Mouse (Mus musculus): ENCODE results near the gene Cygb. TPM values are rescaled to one million over a fixed set of nuclear protein-coding genes. Genes with fewer than 3 reads are reported as not detected.

Cygb gene
- total and polyA plus RNA-seq, 3 experiments = 2.2 to 8.7 TPM; not detected in 1

DNA sequence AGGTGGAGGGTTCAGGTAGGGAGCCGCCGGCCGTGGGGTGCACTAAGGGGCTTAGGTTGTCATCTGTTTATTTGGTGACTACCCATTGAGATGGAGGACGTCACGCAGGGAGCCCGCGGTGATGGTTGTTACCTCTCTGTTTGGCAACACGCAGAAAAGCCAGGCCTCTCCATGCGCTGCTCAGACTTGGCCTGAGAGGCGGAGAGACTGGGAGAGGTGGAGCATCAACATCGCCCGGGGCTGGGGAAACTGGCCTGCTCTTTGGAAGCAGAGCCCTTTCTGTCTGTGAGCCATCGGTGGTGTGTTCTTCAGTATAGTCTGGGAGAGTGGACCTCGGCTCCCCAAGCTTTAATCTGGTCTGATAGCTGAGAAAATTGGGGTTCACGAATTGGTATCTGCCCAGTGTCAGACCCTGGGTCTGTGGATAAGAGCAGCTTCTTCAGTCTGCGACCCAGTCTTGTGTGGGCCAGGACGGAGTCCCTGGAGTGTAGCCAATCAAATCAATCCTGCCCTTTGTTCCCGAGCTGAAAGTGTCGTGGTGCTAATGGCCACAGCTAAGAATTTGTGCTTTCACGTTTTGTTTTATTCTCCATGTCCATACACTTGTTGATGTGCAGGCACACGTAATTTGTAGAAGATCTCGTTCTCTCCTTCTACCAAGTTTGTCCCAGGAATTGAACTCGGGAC, 41.2 kb upstream of the Cygb start:
- H3K27ac ChIP-seq (ENCODE audit: control insufficient read depth, low read depth, low read length) = no peak overlapping the region
- H3K9me3 ChIP-seq (replicated peaks; ENCODE audit: insufficient read depth, low read length) = no peaks in the 10 kb centered on the region
- no peaks in the 10 kb centered on the region for H3K27me3 ChIP-seq (ENCODE audit: control insufficient read depth in 1 of 2, insufficient read depth in 2 of 2, low read length in 2 of 2)
- H3K36me3 ChIP-seq (ENCODE audit: control insufficient read depth in 1 of 2, insufficient read depth in 2 of 2, low read length in 2 of 2) = no peaks in the 10 kb centered on the region
- no peak overlapping the region for H3K4me3 ChIP-seq (ENCODE audit: control insufficient read depth in 1 of 2, insufficient read depth in 1 of 2, low read depth in 2 of 2, low read length in 2 of 2)
- no peaks in the 10 kb centered on the region for H3K4me1 ChIP-seq (ENCODE audit: control insufficient read depth in 1 of 2, insufficient read depth in 2 of 2, low read length in 2 of 2)
- no peak for DNase-seq (ENCODE audit: low read depth, low spot score)
- TF ChIP-seq ELF1 (IDR thresholded peaks at IDR 0.05; ENCODE audit: low read depth, low read length) = no peak
- no peak for TF ChIP-seq SIN3A (IDR thresholded peaks at IDR 0.05; ENCODE audit: low read length)
- TF ChIP-seq EP300 (IDR thresholded peaks at IDR 0.05; ENCODE audit: low read depth in 1 of 2, low read length in 2 of 2) = no peak
- no peak for TF ChIP-seq MYC (IDR thresholded peaks at IDR 0.05; ENCODE audit: low read depth, low read length)
- no peak for TF ChIP-seq E2F4 (IDR thresholded peaks at IDR 0.05; ENCODE audit: borderline replicate concordance, low read depth, low read length)
- TF ChIP-seq TAL1 (IDR thresholded peaks at IDR 0.05; ENCODE audit: low read length) = no peak
- no peak for TF ChIP-seq CTCF (IDR thresholded peaks at IDR 0.05 in 2 of 3, conservative IDR thresholded peaks at IDR 0.05 in 1 of 3; ENCODE audit: control insufficient read depth in 1 of 3, insufficient read depth in 1 of 3, low read depth in 2 of 3, low read length in 3 of 3, poor library complexity in 1 of 3, severe bottlenecking in 1 of 3)
- no peak for TF ChIP-seq TCF12 (IDR thresholded peaks at IDR 0.05; ENCODE audit: low read depth, low read length)
- TF ChIP-seq GATA1 (IDR thresholded peaks at IDR 0.05; ENCODE audit: low read depth, low read length) = no peak
- no peak for TF ChIP-seq USF1 (IDR thresholded peaks at IDR 0.05; ENCODE audit: low read depth, low read length)
- TF ChIP-seq POLR2AphosphoS5 (IDR thresholded peaks at IDR 0.05; ENCODE audit: borderline replicate concordance, low read depth, low read length) = no peak
- no peak for TF ChIP-seq KAT2A (conservative IDR thresholded peaks at IDR 0.05; ENCODE audit: low read depth, low read length)
- TF ChIP-seq MXI1 (IDR thresholded peaks at IDR 0.05; ENCODE audit: low read depth, low read length) = no peak
- TF ChIP-seq POLR2AphosphoS2 (IDR thresholded peaks at IDR 0.05; ENCODE audit: low read length) = no peak
- no peak for TF ChIP-seq RAD21 (IDR thresholded peaks at IDR 0.05; ENCODE audit: low read depth, low read length)
- TF ChIP-seq BHLHE40 (IDR thresholded peaks at IDR 0.05; ENCODE audit: borderline replicate concordance, low read depth, low read length) = no peak
- TF ChIP-seq HCFC1 (IDR thresholded peaks at IDR 0.05; ENCODE audit: low read depth, low read length) = no peak
- TF ChIP-seq MAFK (IDR thresholded peaks at IDR 0.05; ENCODE audit: borderline replicate concordance, low read depth, low read length) = no peak
- no peaks in the 10 kb centered on the region for H3K79me2 ChIP-seq (ENCODE audit: control insufficient read depth, insufficient read depth, low read length, poor library complexity)
- H3K9ac ChIP-seq (ENCODE audit: control insufficient read depth, low read depth, low read length, poor library complexity, severe bottlenecking) = no peak overlapping the region

DNA sequence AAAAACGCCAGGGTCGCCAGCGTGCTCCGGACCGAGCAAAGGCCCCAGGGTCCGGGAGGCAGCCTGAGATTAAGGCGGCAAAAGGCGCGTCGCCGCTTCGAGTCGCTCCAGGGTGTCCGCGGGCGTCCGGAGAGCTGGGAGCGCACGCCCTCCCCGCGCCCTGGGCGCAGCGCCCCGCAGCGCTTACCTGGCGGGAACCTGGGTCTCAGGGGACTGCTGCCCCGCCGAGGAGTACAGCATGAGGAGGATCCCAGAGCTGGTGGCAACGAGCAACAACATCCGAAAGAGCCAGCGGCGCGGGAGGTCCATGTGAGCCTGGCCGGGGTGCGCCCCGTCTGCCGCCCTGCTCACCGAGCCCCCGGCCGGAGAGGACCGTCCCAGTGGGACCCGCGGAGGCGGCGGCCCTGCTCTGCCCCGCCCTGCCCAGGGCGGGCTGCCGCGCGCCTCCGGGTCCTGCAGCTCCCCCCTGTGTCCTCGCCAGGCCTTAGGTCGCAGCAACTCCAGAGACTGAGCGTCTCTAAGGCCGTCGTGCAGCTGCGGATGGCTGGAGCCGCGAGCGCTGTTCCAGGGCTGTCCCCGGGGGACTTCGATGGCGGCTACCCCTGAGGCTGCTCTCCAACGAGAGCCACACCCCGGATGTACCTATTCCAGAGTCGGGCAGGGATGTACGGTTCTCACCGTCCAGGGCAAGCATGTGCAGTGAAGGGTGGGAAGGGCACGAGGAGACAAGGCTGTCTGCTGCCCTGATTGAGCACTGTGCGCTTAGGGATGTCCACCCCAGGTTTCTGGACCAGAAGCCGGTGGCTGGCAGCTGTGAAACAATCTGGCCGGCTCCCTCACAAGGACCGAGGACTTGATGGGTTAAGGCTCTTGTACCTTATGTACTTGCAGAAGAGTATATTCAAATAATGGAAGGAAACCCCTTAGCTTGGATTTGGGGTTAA, 40.4 kb upstream of the Cygb start:
- H3K27ac ChIP-seq (ENCODE audit: control insufficient read depth, low read depth, low read length) = no peak overlapping the region
- TF ChIP-seq CTCF (IDR thresholded peaks at IDR 0.05 in 2 of 3, conservative IDR thresholded peaks at IDR 0.05 in 1 of 3; ENCODE audit: control insufficient read depth in 1 of 3, insufficient read depth in 1 of 3, low read depth in 2 of 3, low read length in 3 of 3, poor library complexity in 1 of 3, severe bottlenecking in 1 of 3) = no peak
- TF ChIP-seq GATA1 (IDR thresholded peaks at IDR 0.05; ENCODE audit: low read depth, low read length) = no peak
- TF ChIP-seq TCF12 (IDR thresholded peaks at IDR 0.05; ENCODE audit: low read depth, low read length) = no peak
- TF ChIP-seq JUND (IDR thresholded peaks at IDR 0.05; ENCODE audit: low read depth, low read length) = no peak
- no peak for TF ChIP-seq MXI1 (IDR thresholded peaks at IDR 0.05; ENCODE audit: low read depth, low read length)
- no peak for TF ChIP-seq USF1 (IDR thresholded peaks at IDR 0.05; ENCODE audit: low read depth, low read length)
- no peak for TF ChIP-seq BHLHE40 (IDR thresholded peaks at IDR 0.05; ENCODE audit: borderline replicate concordance, low read depth, low read length)
- TF ChIP-seq EP300 (IDR thresholded peaks at IDR 0.05; ENCODE audit: low read depth in 1 of 2, low read length in 2 of 2) = no peak
- TF ChIP-seq SIN3A (IDR thresholded peaks at IDR 0.05; ENCODE audit: low read length) = no peak
- no peak for TF ChIP-seq MAX (IDR thresholded peaks at IDR 0.05; ENCODE audit: low read length)
- TF ChIP-seq POLR2AphosphoS5 (IDR thresholded peaks at IDR 0.05; ENCODE audit: borderline replicate concordance, low read depth, low read length) = no peak
- TF ChIP-seq NRF1 (IDR thresholded peaks at IDR 0.05; ENCODE audit: insufficient read depth, low read depth, low read length, poor library complexity, severe bottlenecking) = no peak
- TF ChIP-seq POLR2A (IDR thresholded peaks at IDR 0.05; ENCODE audit: control insufficient read depth in 1 of 2, insufficient read depth in 1 of 2, low read depth in 1 of 2, low read length in 2 of 2, poor library complexity in 1 of 2) = no peak
- TF ChIP-seq CHD2 (IDR thresholded peaks at IDR 0.05; ENCODE audit: low read length) = no peak
- no peak for DNase-seq (ENCODE audit: low read depth, low spot score)
- H3K4me3 ChIP-seq (ENCODE audit: control insufficient read depth in 1 of 2, insufficient read depth in 1 of 2, low read depth in 2 of 2, low read length in 2 of 2) = no peak overlapping the region
- no peaks in the 10 kb centered on the region for H3K79me2 ChIP-seq (ENCODE audit: control insufficient read depth, insufficient read depth, low read length, poor library complexity)
- H3K9ac ChIP-seq (ENCODE audit: control insufficient read depth, low read depth, low read length, poor library complexity, severe bottlenecking) = no peak overlapping the region
- no peaks in the 10 kb centered on the region for H3K36me3 ChIP-seq (ENCODE audit: control insufficient read depth in 1 of 2, insufficient read depth in 2 of 2, low read length in 2 of 2)
- no peaks in the 10 kb centered on the region for H3K27me3 ChIP-seq (ENCODE audit: control insufficient read depth in 1 of 2, insufficient read depth in 2 of 2, low read length in 2 of 2)
- H3K9me3 ChIP-seq (replicated peaks; ENCODE audit: insufficient read depth, low read length) = no peaks in the 10 kb centered on the region
- no peaks in the 10 kb centered on the region for H3K4me1 ChIP-seq (ENCODE audit: control insufficient read depth in 1 of 2, insufficient read depth in 2 of 2, low read length in 2 of 2)
